Mouse (Mus musculus): ENCODE results near the gene Ercc6l.

DNA sequence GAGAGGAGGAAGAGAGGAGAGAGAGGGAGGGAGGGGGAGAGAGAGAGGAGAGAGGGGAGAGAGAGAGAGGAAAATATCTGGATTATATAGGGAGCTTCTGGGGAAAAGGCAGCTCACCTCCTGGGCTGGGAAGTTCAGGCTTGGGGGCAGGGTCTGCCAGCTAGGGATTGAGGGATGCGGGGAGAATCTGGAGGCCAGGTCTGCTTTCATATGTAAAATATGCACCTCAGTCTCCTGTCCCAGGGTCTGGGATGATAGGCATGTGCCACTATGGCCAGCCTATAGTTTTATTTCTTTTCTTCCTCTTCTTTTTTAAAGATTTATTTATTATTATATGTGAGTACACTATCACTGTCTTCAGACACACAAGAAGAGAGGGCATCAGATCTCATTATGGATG lies 33.9 kb upstream of the Ercc6l start:
- no peak for TF ChIP-seq CTCF (IDR thresholded peaks at IDR 0.05; ENCODE audit: control insufficient read depth, insufficient read depth, insufficient replicate concordance, low read depth, low read length)
- TF ChIP-seq POLR2A (IDR thresholded peaks at IDR 0.05; ENCODE audit: control insufficient read depth, low read depth, low read length): no peak
